Mouse (Mus musculus) myocyte (in vitro differentiated cells): Measurements from ENCODE around the gene Cntln.

ENCODE experiments used
- CEBPB ChIP-seq: IDR thresholded peaks from 2 replicates; pipeline ENCODE4 v1.6.1; 2011; ENCODE audit warnings: mild to moderate bottlenecking, moderate library complexity; ENCODE audit not compliant: poor library complexity, insufficient read depth, severe bottlenecking
- E2F4 ChIP-seq: IDR thresholded peaks from one replicate; pipeline ENCODE4 v1.6.1; 2011; ENCODE audit warnings: mild to moderate bottlenecking, control low read depth, moderate library complexity; ENCODE audit not compliant: insufficient read depth
- MAX ChIP-seq: IDR thresholded peaks from one replicate; pipeline ENCODE4 v1.6.1; 2011; ENCODE audit warnings: low read depth, mild to moderate bottlenecking, control low read depth
- MYOG ChIP-seq, 3 experiments: IDR thresholded peaks; one replicate each; pipeline ENCODE4 v1.6.1; 2011; ENCODE audit warnings: control low read depth in 2 of 3, low read depth in 2 of 3, mild to moderate bottlenecking in 2 of 3; ENCODE audit not compliant: insufficient read length in 2 of 3, control insufficient read depth in 1 of 3, insufficient read depth in 1 of 3
- POLR2A ChIP-seq: IDR thresholded peaks from one replicate; pipeline ENCODE4 v1.6.1; 2011; ENCODE audit warnings: low read depth, mild to moderate bottlenecking, control low read depth, moderate library complexity; ENCODE audit not compliant: insufficient read length
- POLR2AphosphoS2 ChIP-seq: IDR thresholded peaks from one replicate; pipeline ENCODE4 v1.6.1; 2011; ENCODE audit warnings: low read depth, control low read depth; ENCODE audit not compliant: insufficient read length
- SRF ChIP-seq: IDR thresholded peaks from one replicate; pipeline ENCODE4 v1.6.1; 2011; ENCODE audit warnings: low read depth; ENCODE audit not compliant: control insufficient read depth, insufficient read length
- TCF12 ChIP-seq: IDR thresholded peaks from one replicate; pipeline ENCODE4 v1.6.1; 2011; ENCODE audit warnings: mild to moderate bottlenecking, control low read depth; ENCODE audit not compliant: poor library complexity, insufficient read depth, severe bottlenecking
- USF1 ChIP-seq: IDR thresholded peaks from one replicate; pipeline ENCODE4 v1.6.1; 2011; ENCODE audit warnings: low read depth, mild to moderate bottlenecking, control low read depth, moderate library complexity

DNA sequence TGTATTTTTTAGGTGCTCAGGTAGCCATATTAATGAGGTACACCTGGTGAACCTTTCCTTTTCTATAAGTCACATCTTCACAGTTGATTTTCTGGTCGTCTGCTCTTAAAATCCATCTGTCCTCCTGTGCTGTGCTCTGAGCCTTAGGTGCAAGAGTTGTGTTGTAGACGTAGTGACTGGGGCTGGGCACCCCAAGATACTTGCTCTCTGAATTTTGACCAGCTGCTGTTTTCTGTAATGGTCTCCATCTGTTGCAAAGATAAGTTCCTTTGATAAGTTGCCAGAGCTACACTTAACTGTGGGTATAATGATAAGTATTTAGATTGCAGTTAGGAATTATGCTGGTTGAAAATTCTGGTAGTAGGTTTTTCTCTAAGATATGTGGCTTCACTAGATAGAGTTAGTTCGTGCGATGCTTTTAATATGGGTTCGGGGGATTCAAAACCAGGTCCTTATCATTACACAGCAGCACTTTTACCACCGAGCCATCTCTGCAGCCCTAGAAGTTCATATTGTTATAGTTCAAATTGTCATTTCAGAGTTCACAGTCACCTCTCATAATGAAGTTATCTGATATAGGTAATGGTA is 50.3 kb downstream of the Cntln start:
- TF ChIP-seq MAX (no peak), MYOG (IDR thresholded peaks at IDR 0.05; ENCODE audit: control insufficient read depth in 1 of 3, insufficient read depth in 1 of 3, insufficient read length in 2 of 3, low read depth in 2 of 3) (no peak), POLR2A (no peak), USF1 (no peak), E2F4 (no peak), CEBPB (no peak), TCF12 (no peak), POLR2AphosphoS2 (no peak), SRF (no peak)
